Mouse (Mus musculus) stomach, postnatal 0 days (tissue): Measurements from ENCODE around the gene Gm6096.

Source experiments
- CTCF ChIP-seq: IDR thresholded peaks from 2 replicates; pipeline ENCODE4 v1.5.1; 2016; ENCODE audit warnings: antibody characterized with exemption, low read depth, mild to moderate bottlenecking, moderate library complexity
- EP300 ChIP-seq: optimal IDR thresholded peaks from 2 replicates; pipeline ENCODE3; 2016; ENCODE audit warnings: antibody characterized with exemption

DNA sequence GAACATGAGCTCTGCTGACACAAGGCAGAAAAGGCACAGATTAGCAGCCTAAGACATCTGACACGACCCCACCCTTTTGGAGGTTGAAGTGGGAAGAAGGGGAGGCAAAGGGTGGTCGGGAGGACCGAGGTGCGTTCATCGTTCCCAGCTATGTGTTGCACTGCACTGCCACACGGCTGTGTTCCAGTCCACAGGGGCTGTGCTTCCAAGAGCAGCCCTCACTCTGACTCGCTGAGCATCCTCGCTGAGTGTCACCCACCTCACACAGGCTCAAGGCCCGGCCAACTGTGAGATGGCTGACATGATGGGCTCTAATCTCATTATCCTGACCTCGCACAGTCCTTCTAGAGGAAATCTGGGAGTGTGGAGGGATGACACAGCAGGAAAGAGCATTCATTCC, 34.4 kb upstream of the Gm6096 start:
- TF ChIP-seq EP300 (no peak), CTCF (no peak)
